Mouse (Mus musculus) CH12.LX (cell line): ENCODE measurements at regions not wholly inside any gene's neighbourhood (a gene's known extent, or its start where the extent isn't known, plus 50 kb on each side); places are given as distances from the start of the nearest gene placed in this dataset.

ENCODE experiments used
- DNase-seq: peaks from one replicate; pipeline ENCODE4 v3.0.0-alpha.2; 2013; ENCODE audit errors: extremely low read depth
- H3K27ac ChIP-seq: 2 replicates; pipeline ENCODE4 v1.5.1; 2012; ENCODE audit warnings: low read depth, mild to moderate bottlenecking, control low read depth, moderate library complexity; ENCODE audit not compliant: insufficient read depth
- H3K27me3 ChIP-seq: replicated peaks from 2 replicates; pipeline ENCODE3; 2012; ENCODE audit warnings: inconsistent platforms
- H3K36me3 ChIP-seq, 2 experiments: replicated peaks in 1 of 2; 2 replicates each; pipeline versions ENCODE3 to v1.6.1; 2012; ENCODE audit warnings: inconsistent platforms in 1 of 2, low read length in 1 of 2, mild to moderate bottlenecking in 1 of 2, mixed read lengths in 1 of 2, moderate library complexity in 1 of 2; ENCODE audit not compliant: control insufficient read depth in 1 of 2, insufficient read depth in 1 of 2
- H3K4me1 ChIP-seq, 2 experiments: 2 replicates each; pipeline ENCODE4 v1.6.1; 2012; ENCODE audit warnings: inconsistent platforms in 1 of 2, moderate library complexity in 1 of 2; ENCODE audit not compliant: insufficient read depth in 2 of 2, control insufficient read depth in 1 of 2
- H3K4me2 ChIP-seq: 2 replicates; pipeline ENCODE4 v1.6.1; 2012; ENCODE audit warnings: low read depth, mild to moderate bottlenecking, control low read depth; ENCODE audit not compliant: poor library complexity, insufficient read depth, severe bottlenecking
- H3K4me3 ChIP-seq, 3 experiments: fragments of 150-350 bp in 1 of 3; sonication (generic) in 1 of 3; replicated peaks in 1 of 3; 2 replicates each; pipeline versions ENCODE3 to v1.5.1; 2011 to 2012; ENCODE audit warnings: low read depth in 2 of 3, low read length in 2 of 3, mild to moderate bottlenecking in 2 of 3, moderate library complexity in 2 of 3, control low read depth in 1 of 3, improper control_type of control experiment in 1 of 3, inconsistent platforms in 1 of 3, mixed read lengths in 1 of 3; ENCODE audit not compliant: poor library complexity in 1 of 3
- H3K79me2 ChIP-seq: replicated peaks from 2 replicates; pipeline ENCODE4 v1.6.1; 2012; ENCODE audit warnings: mild to moderate bottlenecking, moderate library complexity; ENCODE audit not compliant: control insufficient read depth, poor library complexity, insufficient read depth, severe bottlenecking; ENCODE audit errors: extremely low read depth
- H3K9ac ChIP-seq: 2 replicates; pipeline ENCODE4 v1.6.1; 2012; ENCODE audit warnings: low read depth, mild to moderate bottlenecking, control low read depth, moderate library complexity; ENCODE audit not compliant: insufficient read depth
- H3K9me3 ChIP-seq: replicated peaks from 2 replicates; pipeline ENCODE3; 2012; ENCODE audit warnings: low read length, inconsistent platforms, mixed read lengths
- BHLHE40 ChIP-seq: IDR thresholded peaks from 2 replicates; pipeline ENCODE4 v1.6.1; 2011; ENCODE audit warnings: mild to moderate bottlenecking, low read depth, low read length, improper control_type of control experiment
- CHD1 ChIP-seq: IDR thresholded peaks from 2 replicates; pipeline ENCODE4 v1.6.1; 2012; ENCODE audit warnings: low read depth, low read length, improper control_type of control experiment, inconsistent platforms
- CTCF ChIP-seq, 2 experiments: IDR thresholded peaks in 1 of 2; conservative IDR thresholded peaks in 1 of 2; 2 replicates each; pipeline ENCODE4 v1.5.1; 2011 to 2012; ENCODE audit warnings: low read depth in 2 of 2, low read length in 2 of 2, improper control_type of control experiment in 1 of 2, inconsistent platforms in 1 of 2, mild to moderate bottlenecking in 1 of 2, moderate library complexity in 1 of 2
- E2F4 ChIP-seq: IDR thresholded peaks from 2 replicates; pipeline ENCODE4 v1.6.1; 2011; ENCODE audit warnings: low read depth, low read length, improper control_type of control experiment; ENCODE audit not compliant: insufficient replicate concordance
- ELF1 ChIP-seq: IDR thresholded peaks from 2 replicates; pipeline ENCODE4 v1.6.1; 2014; ENCODE audit warnings: low read depth, mild to moderate bottlenecking, inconsistent platforms, low read length, improper control_type of control experiment
- HCFC1 ChIP-seq: IDR thresholded peaks from 2 replicates; pipeline ENCODE4 v1.6.1; 2012; ENCODE audit warnings: low read depth, mild to moderate bottlenecking, inconsistent platforms, low read length, improper control_type of control experiment
- IRF4 ChIP-seq: IDR thresholded peaks from 2 replicates; pipeline ENCODE4 v1.6.1; 2014; ENCODE audit warnings: low read depth, mild to moderate bottlenecking, inconsistent platforms, low read length, improper control_type of control experiment
- JUND ChIP-seq: conservative IDR thresholded peaks from 2 replicates; pipeline ENCODE4 v1.6.1; 2011; ENCODE audit warnings: low read depth, low read length, improper control_type of control experiment
- KAT2A ChIP-seq: IDR thresholded peaks from 2 replicates; pipeline ENCODE4 v1.6.1; 2012; ENCODE audit warnings: low read length, improper control_type of control experiment, inconsistent platforms; ENCODE audit not compliant: insufficient replicate concordance
- MAFK ChIP-seq: IDR thresholded peaks from 2 replicates; pipeline ENCODE4 v1.6.1; 2011; ENCODE audit warnings: low read length, improper control_type of control experiment; ENCODE audit not compliant: insufficient replicate concordance
- MAZ ChIP-seq: IDR thresholded peaks from 2 replicates; pipeline ENCODE4 v1.6.1; 2012; ENCODE audit warnings: low read depth, mild to moderate bottlenecking, inconsistent platforms, low read length, improper control_type of control experiment, moderate library complexity
- MXI1 ChIP-seq: IDR thresholded peaks from 2 replicates; pipeline ENCODE4 v1.6.1; 2011; ENCODE audit warnings: mild to moderate bottlenecking, low read depth, low read length, improper control_type of control experiment
- MYC ChIP-seq: IDR thresholded peaks from 2 replicates; pipeline ENCODE4 v1.6.1; 2011; ENCODE audit warnings: low read depth, mild to moderate bottlenecking, improper control_type of control experiment, low read length
- NELFE ChIP-seq: IDR thresholded peaks from 2 replicates; pipeline ENCODE4 v1.6.1; 2011; ENCODE audit warnings: low read depth, low read length, improper control_type of control experiment
- NRF1 ChIP-seq: IDR thresholded peaks from 2 replicates; pipeline ENCODE4 v1.6.1; 2014; ENCODE audit warnings: low read depth, mild to moderate bottlenecking, inconsistent platforms, low read length, improper control_type of control experiment, moderate library complexity
- PAX5 ChIP-seq: IDR thresholded peaks from 2 replicates; pipeline ENCODE4 v1.6.1; 2012; ENCODE audit warnings: low read length, inconsistent platforms, mixed read lengths
- RAD21 ChIP-seq: IDR thresholded peaks from 2 replicates; pipeline ENCODE4 v1.6.1; 2011; ENCODE audit warnings: low read depth, mild to moderate bottlenecking, low read length, improper control_type of control experiment, moderate library complexity
- RCOR1 ChIP-seq: conservative IDR thresholded peaks from 2 replicates; pipeline ENCODE4 v1.6.1; 2012; ENCODE audit warnings: low read depth, mild to moderate bottlenecking, inconsistent platforms, low read length, improper control_type of control experiment
- SIN3A ChIP-seq: IDR thresholded peaks from 2 replicates; pipeline ENCODE4 v1.6.1; 2012; ENCODE audit warnings: low read length, improper control_type of control experiment, inconsistent platforms
- SMC3 ChIP-seq: IDR thresholded peaks from 2 replicates; pipeline ENCODE4 v1.6.1; 2011; ENCODE audit warnings: low read depth, low read length, improper control_type of control experiment
- TBP ChIP-seq: conservative IDR thresholded peaks from 2 replicates; pipeline ENCODE4 v1.6.1; 2011; ENCODE audit warnings: low read depth, low read length, improper control_type of control experiment
- UBTF ChIP-seq: IDR thresholded peaks from 2 replicates; pipeline ENCODE4 v1.6.1; 2012; ENCODE audit warnings: low read depth, mild to moderate bottlenecking, inconsistent platforms, low read length, improper control_type of control experiment, moderate library complexity
- USF2 ChIP-seq: conservative IDR thresholded peaks from 2 replicates; pipeline ENCODE4 v1.6.1; 2011; ENCODE audit warnings: low read depth, low read length, improper control_type of control experiment
- ZC3H11A ChIP-seq: IDR thresholded peaks from 2 replicates; pipeline ENCODE4 v1.6.1; 2012; ENCODE audit warnings: low read depth, mild to moderate bottlenecking, inconsistent platforms, low read length, improper control_type of control experiment
- ZNF384 ChIP-seq: IDR thresholded peaks from 2 replicates; pipeline ENCODE4 v1.6.1; 2012; ENCODE audit warnings: low read depth, low read length, improper control_type of control experiment, inconsistent platforms
- dilution Hi-C: fragments of 300-500 bp; cut with MboI; formaldehyde crosslinking; loops from 2 replicates; pipeline ENCODE4 v1.14.3; 2020; ENCODE audit warnings: low sequenced_read_pairs; ENCODE audit not compliant: extremely low pct_unique_long_range_greater_than_20kb, extremely low pct_ligation_motif_present
- in situ Hi-C: fragments of 300-500 bp; cut with MboI; formaldehyde crosslinking; loops from 3 replicates; pipeline ENCODE4 v1.14.3; 2019; ENCODE audit warnings: low sequenced_read_pairs, low pct_ligation_motif_present, low pct_unique_long_range_greater_than_20kb, mixed read lengths

DNA sequence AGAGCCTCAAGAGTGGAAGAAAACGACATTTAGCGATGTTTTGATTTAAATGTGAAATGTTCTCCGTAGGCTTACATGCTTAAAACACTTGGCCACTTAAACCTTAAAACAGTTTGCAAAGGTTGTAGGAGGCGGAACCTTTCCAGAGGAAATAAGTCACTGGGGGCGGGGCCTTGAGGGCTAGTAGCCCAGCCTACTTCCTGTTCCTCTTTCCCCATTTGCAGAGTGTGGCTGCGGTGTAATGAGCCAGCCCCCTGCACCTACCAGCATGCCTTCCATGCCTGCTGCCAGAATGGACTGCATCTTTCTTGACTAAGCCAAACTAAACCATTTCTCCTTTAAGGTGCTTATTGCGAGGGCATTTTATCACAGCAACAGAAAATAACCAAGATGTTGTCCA lies 103.0 kb upstream of the Arntl start:
- DNase-seq = peak; percentile 49

GRCm38 (mm10) chr7:113105359-113105758 lies 101.9 kb upstream of the Arntl start:
- no peak overlapping the region for H3K27ac ChIP-seq
- H3K4me3 ChIP-seq = no peak overlapping the region
- in situ Hi-C loops = no loop called here
- DNase-seq = no peak
- no peak overlapping the region for H3K9ac ChIP-seq
- no peaks in the 10 kb centered on the region for H3K36me3 ChIP-seq
- H3K27me3 ChIP-seq = no peaks in the 10 kb centered on the region
- H3K79me2 ChIP-seq = no peaks in the 10 kb centered on the region
- peaks cover 2% of the 10 kb centered on the region for H3K9me3 ChIP-seq
- H3K4me2 ChIP-seq = no peak overlapping the region
- TF ChIP-seq BHLHE40 (no peak), CTCF (conservative IDR thresholded peaks at IDR 0.05 in 1 of 2, IDR thresholded peaks at IDR 0.05 in 1 of 2; ENCODE audit: low read depth in 2 of 2, low read length in 2 of 2) (peak in 1 of 2 experiments; percentile 13; a peak in 2 of 4 replicates), MXI1 (no peak)
- H3K4me1 ChIP-seq = peaks cover 0 to 5% of the 10 kb centered on the region in 2 experiments; a peak in 2 of 4 replicates
- dilution Hi-C loops = no loop called here

More for the DNA sequence above, 103.0 kb upstream of the Arntl start:
- Histone ChIP-seq H3K4me3 (no peak overlapping the region), H3K9ac (no peak overlapping the region)
- dilution Hi-C loops = no loop called here
- in situ Hi-C loops = no loop called here
- no peak for TF ChIP-seq BHLHE40
- TF ChIP-seq RAD21 = no peak
- TF ChIP-seq NRF1 = no peak
- TF ChIP-seq HCFC1 = no peak
- TF ChIP-seq IRF4 = no peak
- no peak for TF ChIP-seq PAX5
- no peak for TF ChIP-seq RCOR1
- TF ChIP-seq USF2 = no peak
- TF ChIP-seq E2F4 = no peak
- TF ChIP-seq MAZ = no peak
- no peak for TF ChIP-seq SIN3A
- TF ChIP-seq MYC = no peak
- TF ChIP-seq MAFK = no peak
- TF ChIP-seq, all 38 proteins: peak for 0
- Histone ChIP-seq H3K27ac (no peak overlapping the region), H3K27me3 (no peaks in the 10 kb centered on the region), H3K9me3 (peaks cover 2% of the 10 kb centered on the region), H3K4me1 (peaks cover 0 to 5% of the 10 kb centered on the region in 2 experiments; a peak in 2 of 4 replicates), H3K79me2 (no peaks in the 10 kb centered on the region), H3K36me3 (no peaks in the 10 kb centered on the region), H3K4me2 (no peak overlapping the region)

DNA sequence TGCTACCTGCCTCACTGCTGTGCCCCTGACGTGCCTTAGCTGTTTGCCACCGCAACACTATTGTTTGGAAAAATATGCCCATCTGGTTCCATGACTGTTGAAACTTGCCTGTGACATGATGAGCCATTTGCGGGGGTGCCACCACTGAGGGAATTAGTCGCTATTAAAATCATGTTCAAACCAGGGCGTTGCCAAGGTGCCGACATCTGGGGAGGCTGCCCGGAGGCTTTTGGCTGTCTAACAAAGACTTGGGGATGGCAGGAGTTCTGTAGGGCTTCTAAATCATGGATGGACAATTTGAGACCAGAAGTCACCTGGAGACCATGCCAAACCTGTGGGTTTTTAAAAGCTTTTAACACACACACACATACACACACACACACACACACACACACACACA lies 100.5 kb upstream of the Arntl start:
- H3K79me2 ChIP-seq = no peaks in the 10 kb centered on the region
- in situ Hi-C loops (no loop called here), dilution Hi-C loops (no loop called here)
- peaks cover 2% of the 10 kb centered on the region for H3K9me3 ChIP-seq
- no peak overlapping the region for H3K27ac ChIP-seq
- no peaks in the 10 kb centered on the region for H3K36me3 ChIP-seq
- DNase-seq = no peak
- no peaks in the 10 kb centered on the region for H3K27me3 ChIP-seq
- H3K9ac ChIP-seq = no peak overlapping the region
- H3K4me1 ChIP-seq = peaks cover 0 to 5% of the 10 kb centered on the region in 2 experiments; a peak in 2 of 4 replicates
- H3K4me3 ChIP-seq = no peak overlapping the region
- H3K4me2 ChIP-seq = no peak overlapping the region
- TF ChIP-seq RCOR1 (no peak), MAZ (no peak), JUND (no peak), TBP (no peak), ELF1 (no peak), NELFE (no peak), ZNF384 (no peak), NRF1 (no peak), CTCF (conservative IDR thresholded peaks at IDR 0.05 in 1 of 2, IDR thresholded peaks at IDR 0.05 in 1 of 2; ENCODE audit: low read depth in 2 of 2, low read length in 2 of 2) (no peak), UBTF (no peak), KAT2A (no peak), ZC3H11A (no peak), IRF4 (no peak), SMC3 (no peak), USF2 (no peak), MAFK (no peak), MYC (no peak), CHD1 (no peak)
